Mouse (Mus musculus) hematopoietic stem cell, adult 5-6 weeks (primary cell): ENCODE measurements at regions not wholly inside any gene's neighbourhood (a gene's known extent, or its start where the extent isn't known, plus 50 kb on each side); places are given as distances from the start of the nearest gene placed in this dataset.

Experiments used
- ATAC-seq, 2 experiments: fragments of 125-278 bp in 1 of 2; replicated peaks in 1 of 2; 2 replicates each; pipeline ENCODE4 v1.8.0; 2016 to 2017; ENCODE audit warnings: inconsistent platforms in 2 of 2, mild to moderate bottlenecking in 2 of 2, moderate number of reproducible peaks in 2 of 2, low read depth in 1 of 2, moderate TSS enrichment in 1 of 2; ENCODE audit not compliant: low FRiP score in 2 of 2, poor library complexity in 2 of 2, severe bottlenecking in 2 of 2, insufficient read depth in 1 of 2, low TSS enrichment in 1 of 2

DNA sequence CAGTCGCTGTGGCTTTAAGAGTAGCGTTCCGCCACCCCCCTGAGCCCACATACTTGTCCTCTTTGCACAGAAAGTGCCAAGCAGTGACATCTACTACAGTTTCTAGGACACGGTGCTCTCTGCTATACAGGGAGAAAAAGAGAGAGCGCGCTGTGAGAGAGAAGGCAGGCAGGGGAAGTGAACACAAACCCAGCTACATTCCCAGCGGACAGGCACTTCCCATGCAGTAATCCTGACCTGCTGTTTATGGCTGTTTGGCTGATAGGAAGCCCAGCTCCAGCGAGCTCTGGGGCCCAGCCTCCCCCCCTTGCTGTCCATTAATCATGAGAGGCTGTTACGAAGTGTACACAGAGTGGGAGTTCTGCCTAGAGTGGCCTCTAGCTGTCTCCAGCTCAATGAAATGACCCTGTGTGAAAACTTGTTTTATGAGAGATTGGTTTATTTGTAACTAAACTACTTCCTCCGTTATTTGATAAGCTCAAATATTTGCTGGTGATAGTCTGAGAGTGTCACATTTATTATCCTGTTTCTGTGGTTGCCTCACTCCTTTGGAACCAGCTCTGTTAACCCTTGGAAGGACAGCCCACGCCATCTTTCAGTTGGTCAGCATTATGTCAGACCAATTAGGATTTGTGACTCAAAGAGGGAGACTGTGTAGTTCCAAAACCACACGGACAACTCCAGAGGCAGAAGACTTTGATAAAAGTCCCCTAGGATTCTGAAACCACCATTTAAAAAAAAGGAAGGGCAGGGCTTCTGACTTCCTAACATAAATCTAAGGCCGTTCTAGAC, 164.2 kb downstream of the Spry2 start:
- peak; percentile 74 to 77 for ATAC-seq

- peak; percentile 50 to 53; a peak in 3 of 4 replicates for ATAC-seq
These were observed 165.8 kb downstream of the Spry2 start for GRCm38 (mm10) chr14:105730786-105731185.

GRCm38 (mm10) chr14:105728841-105729240, 167.8 kb downstream of the Spry2 start:
- ATAC-seq: no peak

DNA sequence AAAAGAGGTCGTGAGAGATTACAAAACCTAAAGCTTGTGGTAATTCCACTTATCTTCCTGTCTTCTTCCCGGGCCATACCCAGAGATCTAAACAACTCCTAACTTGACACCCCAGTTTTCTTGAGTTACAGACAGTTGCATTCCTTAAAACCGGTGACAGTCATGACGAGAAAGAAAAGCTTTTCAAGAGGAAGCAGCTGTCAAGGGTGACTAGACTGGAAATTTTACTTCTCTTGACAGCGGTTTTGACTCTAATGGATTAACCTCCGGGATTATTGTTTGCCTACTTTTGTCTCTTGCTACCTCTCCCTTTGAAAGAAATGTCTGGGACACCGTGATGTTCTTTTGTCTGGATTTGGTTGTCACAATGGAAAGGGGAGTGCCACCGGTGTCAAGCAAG, 170.9 kb downstream of the Spry2 start:
- ATAC-seq: 0 out of 4 replicates have a peak, but pooled peaks have one; percentile 29 to 33

- no peak for ATAC-seq
These were observed 173.7 kb downstream of the Spry2 start for GRCm38 (mm10) chr14:105722923-105723322.

DNA sequence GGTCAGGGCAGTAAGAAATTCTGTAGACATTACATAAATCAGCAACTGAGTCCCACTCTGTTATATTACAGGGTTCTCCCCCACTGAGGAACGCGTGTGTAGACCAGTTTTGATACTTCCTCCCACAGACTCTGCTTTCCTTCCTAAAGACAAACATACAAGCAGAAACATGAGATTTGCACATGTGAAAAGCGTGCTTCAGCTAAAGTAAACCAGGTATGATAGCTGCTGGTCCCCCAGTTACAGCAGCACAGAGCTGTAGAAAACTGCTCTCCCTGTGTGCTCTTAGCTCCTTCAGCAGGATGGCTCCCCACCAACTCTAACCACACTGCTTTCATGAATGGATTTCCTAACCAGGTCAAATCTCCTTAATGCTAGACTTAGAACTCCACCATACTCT, 175.0 kb downstream of the Spry2 start:
- no peak for ATAC-seq

DNA sequence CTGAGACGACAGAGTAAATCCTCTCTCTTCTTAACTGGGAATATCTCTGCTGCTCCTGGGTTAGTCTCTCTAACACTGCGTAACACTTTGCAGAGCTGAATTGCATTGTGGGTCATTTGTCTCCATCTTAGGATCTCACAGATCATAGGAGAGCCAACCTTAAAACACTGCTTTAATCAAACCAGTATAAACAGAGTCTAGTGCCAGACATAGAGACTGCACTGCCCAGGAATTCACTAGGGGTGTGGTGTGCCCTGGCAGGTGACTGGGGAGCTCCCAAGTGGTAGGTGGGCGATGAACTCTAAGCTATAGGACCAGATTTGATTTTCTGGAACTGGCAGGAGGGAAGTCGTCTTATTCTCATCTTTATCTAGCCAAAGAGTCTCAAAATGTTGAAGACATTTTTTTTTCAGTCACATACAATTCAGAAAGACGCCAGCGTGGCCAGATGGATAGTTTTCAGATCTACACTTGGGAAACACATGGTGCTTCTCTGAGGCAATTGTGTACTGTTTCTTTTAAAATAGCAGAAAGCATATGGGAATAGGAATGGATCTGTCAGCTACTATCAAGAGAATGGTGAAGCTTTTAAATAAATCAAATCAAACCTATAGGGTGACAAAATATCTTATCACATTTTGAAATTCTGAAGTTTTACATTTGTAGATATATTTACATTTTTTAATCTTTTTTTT, 175.7 kb downstream of the Spry2 start:
- no peak for ATAC-seq

GRCm38 (mm10) chr14:105718676-105719441, 177.8 kb downstream of the Spry2 start:
- no peak for ATAC-seq

DNA sequence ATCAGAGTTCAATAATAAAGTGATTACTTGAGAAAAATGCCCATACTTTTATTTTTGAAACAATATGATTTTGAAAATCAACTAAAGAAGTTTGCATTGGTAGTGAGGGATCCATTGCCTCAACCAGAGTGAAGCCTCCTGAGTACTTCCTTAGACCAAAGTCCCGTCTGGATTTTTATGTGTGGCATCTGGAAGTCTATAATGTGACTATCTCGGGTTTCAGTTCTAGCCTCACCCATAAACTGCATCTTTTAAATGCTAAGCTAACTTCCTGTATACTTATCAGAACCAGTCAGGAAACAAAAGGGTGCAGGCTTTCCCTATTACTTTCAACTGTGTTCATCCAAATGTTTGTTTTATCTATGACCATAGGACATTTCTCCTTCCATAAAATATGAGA, 178.8 kb downstream of the Spry2 start:
- ATAC-seq: no peak

- ATAC-seq: no peak
These were observed 187.9 kb downstream of the Spry2 start for GRCm38 (mm10) chr14:105708691-105709090.

- no peak for ATAC-seq
These were observed 189.9 kb downstream of the Spry2 start for GRCm38 (mm10) chr14:105706756-105707155.

DNA sequence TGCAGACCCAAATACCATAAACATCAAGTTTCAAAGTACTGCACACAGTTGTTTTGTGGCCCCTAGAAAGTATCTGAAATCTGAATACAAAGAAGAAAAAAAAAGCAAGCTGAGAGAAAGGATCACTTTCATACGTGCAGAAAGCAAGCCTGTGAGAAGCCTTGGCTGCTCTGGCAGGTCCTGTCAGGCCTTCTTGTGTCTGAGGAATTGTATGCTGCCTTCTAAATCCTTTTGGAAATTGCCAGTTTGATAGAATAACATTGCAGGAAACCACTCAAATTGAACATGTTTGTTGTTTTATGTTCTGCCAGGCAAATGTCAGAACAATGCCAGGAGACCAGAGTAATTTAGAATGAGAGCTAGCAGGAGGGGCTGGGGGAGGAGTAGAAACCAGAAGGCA, 198.0 kb downstream of the Spry2 start:
- ATAC-seq: no peak

- no peak for ATAC-seq
These were observed 198.5 kb downstream of the Spry2 start for GRCm38 (mm10) chr14:105698086-105698485.

GRCm38 (mm10) chr14:105697398-105697797, 199.2 kb downstream of the Spry2 start:
- ATAC-seq: no peak

GRCm38 (mm10) chr14:105694969-105695368, 201.7 kb downstream of the Spry2 start:
- no peak for ATAC-seq

- ATAC-seq: peak; percentile 81 to 91
These were observed 202.9 kb downstream of the Spry2 start for GRCm38 (mm10) chr14:105693713-105694112.

- no peak for ATAC-seq
These were observed 211.7 kb downstream of the Spry2 start for GRCm38 (mm10) chr14:105684826-105685465.

DNA sequence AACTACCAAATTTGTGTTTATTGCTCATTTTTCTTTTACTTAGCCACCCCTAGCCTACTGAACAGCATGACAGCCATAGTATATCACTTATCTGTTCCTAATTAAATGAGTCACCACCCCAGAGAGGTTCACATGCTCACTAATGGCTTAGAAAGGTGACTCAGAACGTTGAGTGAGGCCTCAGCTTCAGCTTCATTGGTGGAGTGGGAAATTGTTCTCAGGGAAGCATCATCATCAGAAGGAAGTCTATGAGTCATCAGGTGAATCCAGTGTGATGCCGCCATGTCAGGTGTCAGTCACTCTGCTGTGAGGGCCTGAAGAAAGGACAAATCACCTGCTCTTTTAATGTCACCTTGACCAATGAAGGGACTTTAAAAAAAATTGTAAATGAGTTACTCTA, 212.3 kb downstream of the Spry2 start:
- ATAC-seq: no peak
